ENCODE assay signal across 24 mouse cellular contexts in the genomic region with DNA sequence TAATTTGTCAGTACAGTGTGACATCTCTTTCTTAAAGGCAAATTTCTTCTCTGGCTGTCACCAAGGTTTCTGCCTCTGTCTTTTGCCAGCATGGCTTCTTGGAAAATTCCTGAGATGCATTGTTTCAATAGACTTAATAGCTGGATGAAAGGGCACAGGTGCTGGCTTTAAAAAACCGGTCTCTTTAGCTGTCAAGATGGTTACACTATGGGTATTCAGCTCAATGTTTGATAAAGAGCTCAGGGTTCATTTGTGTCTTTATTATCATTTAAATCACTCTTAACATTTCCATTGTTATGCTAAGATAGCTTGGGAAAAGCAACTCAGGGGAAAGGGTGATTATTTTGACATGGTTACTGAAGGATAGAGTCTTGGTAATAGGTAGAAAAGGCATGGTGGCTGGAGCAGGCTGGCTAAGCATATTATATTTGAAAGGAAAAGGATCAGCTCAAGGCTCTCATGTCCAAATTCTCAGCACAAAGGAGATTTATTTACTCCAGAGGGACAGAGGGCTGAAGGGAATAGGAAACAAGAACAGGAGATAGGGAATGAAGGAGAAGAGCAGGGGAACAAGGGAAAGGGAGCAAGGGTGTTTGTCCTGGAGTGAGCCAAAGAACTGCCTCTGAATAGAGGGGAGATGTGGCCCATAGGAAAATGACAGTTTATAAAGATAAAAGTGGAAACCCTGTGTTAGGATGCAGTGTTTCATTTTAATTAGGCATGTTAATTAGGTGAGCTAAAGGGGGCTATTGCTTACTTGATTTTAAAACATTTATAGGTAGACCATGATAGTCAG.
DNase-seq lines count a peak whose midpoint lies in the region; ATAC-seq and TF ChIP-seq lines count a peak whose summit lies in the region.
"Had no signal": no experiment of that assay in that cellular context is flagged by ENCODE, and none has a peak within 500 bp of the region (broad histone marks: within the 10 kb centered on the region; RNA-seq: fewer than 3 reads in every experiment).

No protein-coding gene starts in this region.

- ATAC-seq in hindbrain, embryonic 12.5 days (ENCODE audit: low FRiP score) = peak; percentile 40
- no peak for ATAC-seq in hindbrain, embryonic 14.5 days (ENCODE audit: low FRiP score)
- ATAC-seq: activated CD4-positive, CD25-positive, alpha-beta regulatory T cell, adult 4 months; inflammation-experienced regulatory T-cells, adult 6 months had no signal

- H3K9me3 ChIP-seq in hindbrain, embryonic 12.5 days (replicated peaks) = no peaks in the 10 kb centered on the region
- no peaks in the 10 kb centered on the region for H3K9me3 ChIP-seq in hindbrain, embryonic 14.5 days (ENCODE audit: control insufficient read depth, low read length)
- H3K9me3 ChIP-seq: limb, embryonic 15.5 days; liver, embryonic 15.5 days; stomach, embryonic 15.5 days had no signal

- 6% methylated on average over 1 of the region's 1 CpGs for WGBS in hindbrain, embryonic 12.5 days
- WGBS in hindbrain, embryonic 14.5 days = 8% methylated on average over 1 of the region's 1 CpGs

- H3K4me2 ChIP-seq in hindbrain, embryonic 12.5 days (replicated peaks) = no peak overlapping the region
- no peak overlapping the region for H3K4me2 ChIP-seq in hindbrain, embryonic 14.5 days (replicated peaks)
- H3K4me2 ChIP-seq: limb, embryonic 15.5 days; liver, embryonic 15.5 days; stomach, embryonic 15.5 days had no signal

- TF ChIP-seq CTCF in brain, embryonic 14.5 days (IDR thresholded peaks at IDR 0.05; ENCODE audit: borderline replicate concordance, extremely low read depth, insufficient read depth, insufficient read length) = no peak

- no peaks in the 10 kb centered on the region for H3K27me3 ChIP-seq in hindbrain, embryonic 12.5 days
- no peaks in the 10 kb centered on the region for H3K27me3 ChIP-seq in hindbrain, embryonic 14.5 days (ENCODE audit: control insufficient read depth, insufficient read depth, low read length)
- H3K27me3 ChIP-seq: CH12.LX; limb, embryonic 15.5 days; liver, embryonic 15.5 days; stomach, embryonic 15.5 days had no signal

- H3K4me3 ChIP-seq in hindbrain, embryonic 12.5 days = no peak overlapping the region
- H3K4me3 ChIP-seq in hindbrain, embryonic 14.5 days (replicated peaks; ENCODE audit: low read length) = no peak overlapping the region
- H3K4me3 ChIP-seq: limb, embryonic 15.5 days; liver, embryonic 15.5 days; stomach, embryonic 15.5 days had no signal

- no peak for DNase-seq in hindbrain, embryonic 14.5 days (ENCODE audit: low spot score)
- DNase-seq in ES-CJ7 (ENCODE audit: low read depth, low spot score) = peak; percentile 82
- DNase-seq in brain, embryonic 14.5 days (ENCODE audit: low read depth) = peak; percentile 60
- DNase-seq in mesoderm, embryonic 11.5 days (ENCODE audit: low read depth, low spot score) = peak; percentile 6
- DNase-seq in spleen, adult 12 weeks (ENCODE audit: low spot score) = no peak
- DNase-seq in spleen, postnatal 14 days (ENCODE audit: low spot score in 2 of 2) = no peak
- no peak for DNase-seq in yolk sac, embryonic 10.5 days (ENCODE audit: low spot score)
- DNase-seq: adrenal gland, postnatal 14 days; cerebellum, adult 18-20 months; gastrocnemius, postnatal 14 days; heart, adult 18-20 months; heart, postnatal 36 days; kidney, adult 2 months; kidney, postnatal 10 days; right cerebral cortex, postnatal 14 days; thymus, adult 2 months had no signal

- no peaks in the 10 kb centered on the region for H3K36me3 ChIP-seq in hindbrain, embryonic 12.5 days
- H3K36me3 ChIP-seq in hindbrain, embryonic 14.5 days (replicated peaks; ENCODE audit: control insufficient read depth, insufficient read depth) = no peaks in the 10 kb centered on the region
- H3K36me3 ChIP-seq: limb, embryonic 15.5 days; liver, embryonic 15.5 days; stomach, embryonic 15.5 days had no signal

- no peak for TF ChIP-seq POLR2A in brain, embryonic 14.5 days (IDR thresholded peaks at IDR 0.05; ENCODE audit: borderline replicate concordance, extremely low read depth, insufficient read depth, insufficient read length, poor library complexity, severe bottlenecking)

- no peak overlapping the region for H3K9ac ChIP-seq in hindbrain, embryonic 12.5 days
- H3K9ac ChIP-seq in hindbrain, embryonic 14.5 days = no peak overlapping the region
- H3K9ac ChIP-seq: limb, embryonic 15.5 days; liver, embryonic 15.5 days; stomach, embryonic 15.5 days had no signal

- peaks cover 6% of the 10 kb centered on the region for H3K4me1 ChIP-seq in hindbrain, embryonic 12.5 days
- H3K4me1 ChIP-seq in hindbrain, embryonic 14.5 days (replicated peaks; ENCODE audit: control insufficient read depth, insufficient read depth, low read length) = no peaks in the 10 kb centered on the region
- H3K4me1 ChIP-seq: limb, embryonic 15.5 days; liver, embryonic 15.5 days; stomach, embryonic 15.5 days had no signal

- H3K27ac ChIP-seq in hindbrain, embryonic 12.5 days = no peak overlapping the region
- no peak overlapping the region for H3K27ac ChIP-seq in hindbrain, embryonic 14.5 days
- H3K27ac ChIP-seq: limb, embryonic 15.5 days; liver, embryonic 15.5 days; macrophage; stomach, embryonic 15.5 days had no signal

Comparison
In these comparisons a context has a peak if more than half of its experiments do, and no peak if none do; other contexts are left out.
1. DNase-seq: peak in ES-CJ7 (single experiment), brain, embryonic 14.5 days (single experiment) and mesoderm, embryonic 11.5 days (single experiment); none in hindbrain, embryonic 14.5 days (single experiment), spleen, adult 12 weeks (single experiment), spleen, postnatal 14 days (0 of 2) and yolk sac, embryonic 10.5 days (single experiment).